In the genomic region with DNA sequence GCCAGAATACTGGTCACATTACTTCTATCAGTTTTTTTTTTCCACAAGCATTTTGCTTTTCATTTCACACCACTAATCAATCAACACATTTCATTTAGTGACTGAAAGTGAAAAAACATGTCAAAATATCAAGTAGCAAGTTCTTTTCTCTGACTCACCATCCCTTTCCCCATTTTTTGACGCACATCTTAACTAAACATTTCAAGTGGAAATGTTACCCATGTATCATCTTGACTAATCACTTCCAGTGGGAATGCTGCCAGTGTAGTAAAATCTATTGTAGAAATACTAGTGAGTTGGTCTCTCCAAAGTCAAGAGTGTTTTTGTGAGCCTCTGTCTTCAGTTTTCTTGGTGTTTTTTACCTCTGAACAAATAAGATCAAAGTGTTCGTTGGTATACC, we compare ENCODE assay signal across 19 mouse cellular contexts.
DNase-seq lines count a peak whose midpoint lies in the region; ATAC-seq and TF ChIP-seq lines count a peak whose summit lies in the region.
"Had no signal": no experiment of that assay in that cellular context is flagged by ENCODE, and none has a peak within 500 bp of the region (broad histone marks: within the 10 kb centered on the region; RNA-seq: fewer than 3 reads in every experiment).

No protein-coding gene starts in this region.

- H3K9ac ChIP-seq in lung, postnatal 0 days (replicated peaks; ENCODE audit: low read depth) = no peak overlapping the region
- H3K9ac ChIP-seq: heart, embryonic 15.5 days; hindbrain, embryonic 15.5 days; kidney, embryonic 15.5 days; liver, embryonic 15.5 days; midbrain, embryonic 13.5 days had no signal

- peak; percentile 77 for TF ChIP-seq EP300 in lung, postnatal 0 days (IDR thresholded peaks at IDR 0.05)

- no peak for TF ChIP-seq POLR2A in kidney, adult 2 months (IDR thresholded peaks at IDR 0.05; ENCODE audit: low read depth, low read length)

- H3K27me3 ChIP-seq in kidney, adult 2 months (replicated peaks; ENCODE audit: control insufficient read depth, insufficient read depth, low read length) = no peaks in the 10 kb centered on the region
- H3K27me3 ChIP-seq in lung, postnatal 0 days (replicated peaks; ENCODE audit: insufficient read depth, low read length) = no peaks in the 10 kb centered on the region
- H3K27me3 ChIP-seq: heart, embryonic 15.5 days; hindbrain, embryonic 15.5 days; kidney, embryonic 15.5 days; liver, embryonic 15.5 days; midbrain, embryonic 13.5 days had no signal

- no peak overlapping the region for H3K4me3 ChIP-seq in kidney, adult 2 months (ENCODE audit: insufficient read depth, low read depth, low read length)
- H3K4me3 ChIP-seq in lung, postnatal 0 days (ENCODE audit: low read depth, low read length) = no peak overlapping the region
- H3K4me3 ChIP-seq: forebrain, embryonic 10.5 days; heart, embryonic 15.5 days; hindbrain, embryonic 15.5 days; kidney, embryonic 15.5 days; liver, embryonic 15.5 days; midbrain, embryonic 13.5 days had no signal

- no peaks in the 10 kb centered on the region for H3K36me3 ChIP-seq in kidney, adult 2 months (ENCODE audit: control insufficient read depth, insufficient read depth, low read length)
- no peaks in the 10 kb centered on the region for H3K36me3 ChIP-seq in lung, postnatal 0 days (ENCODE audit: insufficient read depth, low read length)
- H3K36me3 ChIP-seq: forebrain, embryonic 10.5 days; heart, embryonic 15.5 days; hindbrain, embryonic 15.5 days; kidney, embryonic 15.5 days; liver, embryonic 15.5 days; midbrain, embryonic 13.5 days had no signal

- TF ChIP-seq CTCF in kidney, adult 2 months (conservative IDR thresholded peaks at IDR 0.05; ENCODE audit: insufficient read depth, insufficient read length, low read depth, low read length) = no peak
- TF ChIP-seq CTCF in lung, postnatal 0 days (IDR thresholded peaks at IDR 0.05) = no peak

- H3K4me2 ChIP-seq in lung, postnatal 0 days (replicated peaks; ENCODE audit: low read depth, low read length) = no peak overlapping the region
- H3K4me2 ChIP-seq: heart, embryonic 15.5 days; hindbrain, embryonic 15.5 days; kidney, embryonic 15.5 days; liver, embryonic 15.5 days; midbrain, embryonic 13.5 days had no signal

- H3K27ac ChIP-seq in kidney, adult 2 months (ENCODE audit: insufficient read depth, low read depth, low read length) = no peak overlapping the region
- no peak overlapping the region for H3K27ac ChIP-seq in lung, postnatal 0 days (ENCODE audit: low read length)
- H3K27ac ChIP-seq: forebrain, embryonic 10.5 days; heart, embryonic 15.5 days; hindbrain, embryonic 15.5 days; kidney, embryonic 15.5 days; liver, embryonic 15.5 days; midbrain, embryonic 13.5 days had no signal

- ATAC-seq in lung, postnatal 0 days = no peak
- ATAC-seq: midbrain, embryonic 13.5 days had no signal

- no peaks in the 10 kb centered on the region for H3K4me1 ChIP-seq in kidney, adult 2 months (ENCODE audit: control insufficient read depth, insufficient read depth, low read length)
- no peaks in the 10 kb centered on the region for H3K4me1 ChIP-seq in lung, postnatal 0 days (ENCODE audit: insufficient read depth, low read depth, low read length)
- H3K4me1 ChIP-seq: forebrain, embryonic 10.5 days; heart, embryonic 15.5 days; hindbrain, embryonic 15.5 days; kidney, embryonic 15.5 days; liver, embryonic 15.5 days; midbrain, embryonic 13.5 days had no signal

- DNase-seq in kidney, adult 2 months = peak; percentile 5
- no peak for DNase-seq in kidney, adult 18-20 months
- DNase-seq in lung, postnatal 0 days (ENCODE audit: low spot score) = peak; percentile 54
- no peak for DNase-seq in lung, postnatal 4 days
- DNase-seq in adipocyte (ENCODE audit: low spot score) = peak; percentile 38
- no peak for DNase-seq in left cerebral cortex, postnatal 25 days (ENCODE audit: low spot score in 2 of 2)
- no peak for DNase-seq in gastrocnemius, postnatal 25 days
- DNase-seq: cerebellum, adult 2 months; cerebellum, postnatal 25 days; layer of hippocampus, adult 9-11 months; liver; thymus, adult 18-20 months; thymus, postnatal 36 days had no signal

- WGBS in kidney, adult 2 months = 61% methylated on average over 2 of the region's 2 CpGs
- 47% methylated on average over 2 of the region's 2 CpGs for WGBS in lung, postnatal 0 days

- no peaks in the 10 kb centered on the region for H3K9me3 ChIP-seq in lung, postnatal 0 days (ENCODE audit: low read length)
- H3K9me3 ChIP-seq: forebrain, embryonic 10.5 days; heart, embryonic 15.5 days; hindbrain, embryonic 15.5 days; kidney, embryonic 15.5 days; liver, embryonic 15.5 days; midbrain, embryonic 13.5 days had no signal

- intact Hi-C loops in left cerebral cortex, postnatal 25 days (cut with DNase I) = no loop called here

Comparison
In these comparisons a context has a peak if more than half of its experiments do, and no peak if none do; other contexts are left out.
1. DNase-seq: peak in kidney, adult 2 months (single experiment), lung, postnatal 0 days (single experiment) and adipocyte (single experiment); none in kidney, adult 18-20 months (single experiment), lung, postnatal 4 days (0 of 2), left cerebral cortex, postnatal 25 days (0 of 2) and gastrocnemius, postnatal 25 days (single experiment).